Mouse (Mus musculus) megakaryocyte, embryonic 14.5 days (primary cell): ENCODE measurements around the gene Galntl6.

ENCODE experiments used
- FLI1 ChIP-seq: IDR thresholded peaks from 2 replicates; pipeline ENCODE4 v1.6.1; 2012; ENCODE audit warnings: low read length, inconsistent platforms, mixed read lengths
- GATA1 ChIP-seq: IDR thresholded peaks from 3 replicates; pipeline ENCODE4 v1.6.1; 2012; ENCODE audit warnings: mixed read lengths, low read length, inconsistent platforms, borderline replicate concordance

GRCm38 (mm10) chr8:57803821-57804220 lies 1108.6 kb downstream of the Galntl6 start:
- TF ChIP-seq GATA1, result no peak
- no peak for TF ChIP-seq FLI1
